Mouse (Mus musculus) stomach, embryonic 15.5 days (tissue): Measurements from ENCODE around the gene Gigyf2. TPM values are rescaled to one million over a fixed set of nuclear protein-coding genes. Genes with fewer than 3 reads are reported as not detected.

ENCODE experiments used
- ATAC-seq: fragments of 200-750 bp; cut with Nextera tagmentation; 2 replicates; pipeline ENCODE4 v1.8.0; 2017; ENCODE audit warnings: low read depth, moderate number of reproducible peaks, moderate TSS enrichment; ENCODE audit not compliant: insufficient read depth, low FRiP score
- H3K27ac ChIP-seq: fragments of 300-500 bp; sonication (generic); 2 replicates; pipeline ENCODE4 v1.5.1; 2015; ENCODE audit warnings: mild to moderate bottlenecking, inconsistent platforms
- H3K27me3 ChIP-seq: fragments of 300-500 bp; sonication (generic); replicated peaks from 2 replicates; pipeline ENCODE4 v1.6.1; 2015; ENCODE audit warnings: inconsistent platforms
- H3K36me3 ChIP-seq: fragments of 300-500 bp; sonication (generic); 2 replicates; pipeline ENCODE4 v1.6.1; 2015; ENCODE audit warnings: inconsistent platforms
- H3K4me1 ChIP-seq: fragments of 300-500 bp; sonication (generic); 2 replicates; pipeline ENCODE4 v1.6.1; 2015; ENCODE audit warnings: inconsistent platforms
- H3K4me2 ChIP-seq: fragments of 300-500 bp; sonication (generic); 2 replicates; pipeline ENCODE4 v1.6.1; 2015; ENCODE audit warnings: mild to moderate bottlenecking, inconsistent platforms
- H3K4me3 ChIP-seq: fragments of 300-500 bp; sonication (generic); replicated peaks from 2 replicates; pipeline ENCODE4 v1.5.1; 2015; ENCODE audit warnings: inconsistent platforms
- H3K9ac ChIP-seq: fragments of 300-500 bp; sonication (generic); 2 replicates; pipeline ENCODE4 v1.6.1; 2015; ENCODE audit warnings: inconsistent platforms
- H3K9me3 ChIP-seq: fragments of 300-500 bp; sonication (generic); 2 replicates; pipeline ENCODE4 v1.6.1; 2016; ENCODE audit warnings: inconsistent platforms
- WGBS: fragments of 180-500 bp; shearing (Covaris S2); methylation state at CpG from one replicate; pipeline ENCODE4 v1.1.7; 2015; 5-methylcytosine and 5-hydroxymethylcytosine counted together
- polyA plus RNA-seq: library from polyadenylated mRNA; unstranded; fragments of >200 nt; fragmentation: Nextera tagmentation; extraction: Ambion mirVana; gene quantifications from 2 replicates; pipeline ENCODE4 v1.2.1, GENCODE M21; 2015

Gene Gigyf2
- polyA plus RNA-seq: 46.7 and 49.4 TPM in 2 replicates

DNA sequence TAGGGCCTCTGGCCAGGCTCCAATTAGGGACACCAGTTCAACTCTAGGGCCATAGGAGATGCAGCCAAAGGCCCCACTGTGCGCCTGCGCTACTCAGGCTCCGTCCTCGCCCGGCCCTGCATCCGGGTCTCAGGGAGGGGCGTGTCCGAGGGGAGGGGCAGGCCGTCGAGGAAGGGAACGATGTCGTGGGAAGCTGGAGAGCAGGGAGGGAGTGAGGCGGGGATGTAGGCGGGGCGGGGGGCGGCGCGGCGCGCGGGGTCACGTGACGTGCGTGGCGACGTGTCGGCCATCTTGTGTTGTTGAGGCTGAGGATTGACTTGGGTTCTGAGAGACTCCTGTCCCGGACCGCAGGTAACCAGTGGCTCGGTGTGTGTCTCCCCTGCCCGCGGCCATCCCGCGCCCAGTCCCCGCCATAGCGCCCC lies at the start of gene Gigyf2:
Gigyf2 (plus strand) TSS at position 257 of the 422 bp plus-strand sequence.
- Histone ChIP-seq H3K27ac (peak within 1 kb of the TSS; percentile 90), H3K4me3 (peak within 1 kb of the TSS; percentile 70), H3K27me3 (no peaks in the 10 kb centered on the region), H3K9me3 (no peaks in the 10 kb centered on the region), H3K9ac (peak within 1 kb of the TSS; percentile 96), H3K36me3 (no peaks in the 10 kb centered on the region), H3K4me1 (no peaks in the 10 kb centered on the region; the same call in 1 of the 2 replicates), H3K4me2 (peak within 1 kb of the TSS; percentile 59)
- peak; percentile 98 for ATAC-seq
- under 1% methylated on average over 36 of the region's 36 CpGs for WGBS

GRCm38 (mm10) chr1:87280281-87280680 lies 46.5 kb upstream of the Gigyf2 start:
- H3K9ac ChIP-seq: no peak overlapping the region

DNA sequence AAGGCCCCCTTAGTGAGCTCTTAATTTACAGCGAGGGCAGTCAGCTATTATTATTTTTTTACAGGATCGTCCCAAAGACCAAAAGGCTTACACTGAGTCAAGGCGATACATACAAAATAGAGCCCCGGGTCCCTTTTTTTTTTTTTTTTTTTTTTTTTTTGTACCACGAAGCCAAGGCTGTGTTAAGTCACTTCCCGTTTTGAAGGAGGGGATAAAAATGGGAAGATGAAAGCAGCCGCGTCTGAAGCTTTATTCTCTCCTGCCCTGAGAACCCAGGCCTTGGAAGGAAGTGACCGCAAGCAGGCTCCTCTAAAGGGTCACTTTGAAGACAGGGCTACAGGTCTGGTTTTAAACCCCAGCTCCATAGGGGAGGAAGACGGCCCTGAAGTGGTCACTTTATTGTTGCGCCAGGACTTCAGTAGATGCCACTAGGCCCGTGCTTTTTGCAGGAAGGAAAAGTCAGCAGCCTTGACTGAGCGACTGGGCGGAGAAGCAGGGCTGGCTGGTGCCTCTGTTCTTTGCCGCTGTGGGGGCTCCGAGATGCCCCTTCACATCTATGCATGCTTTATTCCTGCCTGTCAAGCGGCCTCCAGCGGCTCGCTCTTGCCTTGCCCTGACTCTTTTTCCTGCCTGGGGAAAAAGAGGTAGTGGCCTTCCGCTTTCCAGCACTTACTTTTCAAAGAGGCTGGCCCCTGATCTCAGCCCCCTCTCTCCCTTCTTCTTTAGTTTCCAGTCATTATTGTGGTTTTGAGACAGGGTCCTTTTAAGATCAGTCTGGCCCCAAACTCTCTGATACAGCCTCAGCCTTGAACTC lies 45.0 kb upstream of the Gigyf2 start:
- ATAC-seq: no peak
- H3K9ac ChIP-seq: no peak overlapping the region
- no peaks in the 10 kb centered on the region for H3K4me1 ChIP-seq
- H3K4me2 ChIP-seq: 0 out of 2 replicates have a peak overlapping the region, but pooled peaks have one; percentile 1
- no peak overlapping the region for H3K27ac ChIP-seq
- no peaks in the 10 kb centered on the region for H3K36me3 ChIP-seq
- WGBS: 30% methylated on average over 20 of the region's 20 CpGs
- no peaks in the 10 kb centered on the region for H3K27me3 ChIP-seq
- no peak overlapping the region for H3K4me3 ChIP-seq
- no peaks in the 10 kb centered on the region for H3K9me3 ChIP-seq

More at GRCm38 (mm10) chr1:87280281-87280680, 46.5 kb upstream of the Gigyf2 start:
- Histone ChIP-seq H3K27ac (no peak overlapping the region), H3K4me3 (no peak overlapping the region), H3K4me1 (no peaks in the 10 kb centered on the region), H3K9me3 (no peaks in the 10 kb centered on the region), H3K4me2 (no peak overlapping the region), H3K27me3 (no peaks in the 10 kb centered on the region), H3K36me3 (no peaks in the 10 kb centered on the region)
- ATAC-seq: no peak
- WGBS: 62% methylated on average over 5 of the region's 5 CpGs

DNA sequence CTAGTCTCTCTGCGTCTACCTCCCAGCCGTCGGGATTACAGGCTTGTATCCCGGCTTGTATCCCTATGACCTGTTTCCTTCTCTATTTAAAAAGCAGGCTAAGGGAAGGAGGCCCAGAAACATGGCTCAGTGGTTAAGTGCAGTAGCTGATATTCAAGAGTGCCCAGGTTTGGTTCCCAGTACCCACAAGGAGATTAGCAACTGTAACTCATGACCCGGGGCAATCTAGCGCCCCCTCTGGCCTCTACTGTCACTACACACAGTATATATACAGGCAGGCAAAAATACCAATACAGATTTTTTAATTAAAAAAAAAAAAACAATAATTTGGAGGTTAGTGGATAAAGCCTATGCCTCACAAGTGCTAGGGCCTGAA lies 44.4 kb upstream of the Gigyf2 start:
- no peaks in the 10 kb centered on the region for H3K4me1 ChIP-seq
- H3K9me3 ChIP-seq: no peaks in the 10 kb centered on the region
- no peaks in the 10 kb centered on the region for H3K36me3 ChIP-seq
- no peak overlapping the region for H3K27ac ChIP-seq
- H3K4me3 ChIP-seq: no peak overlapping the region
- H3K9ac ChIP-seq: no peak overlapping the region
- 70% methylated on average over 6 of the region's 6 CpGs for WGBS
- no peaks in the 10 kb centered on the region for H3K27me3 ChIP-seq
- H3K4me2 ChIP-seq: no peak overlapping the region
- ATAC-seq: no peak

DNA sequence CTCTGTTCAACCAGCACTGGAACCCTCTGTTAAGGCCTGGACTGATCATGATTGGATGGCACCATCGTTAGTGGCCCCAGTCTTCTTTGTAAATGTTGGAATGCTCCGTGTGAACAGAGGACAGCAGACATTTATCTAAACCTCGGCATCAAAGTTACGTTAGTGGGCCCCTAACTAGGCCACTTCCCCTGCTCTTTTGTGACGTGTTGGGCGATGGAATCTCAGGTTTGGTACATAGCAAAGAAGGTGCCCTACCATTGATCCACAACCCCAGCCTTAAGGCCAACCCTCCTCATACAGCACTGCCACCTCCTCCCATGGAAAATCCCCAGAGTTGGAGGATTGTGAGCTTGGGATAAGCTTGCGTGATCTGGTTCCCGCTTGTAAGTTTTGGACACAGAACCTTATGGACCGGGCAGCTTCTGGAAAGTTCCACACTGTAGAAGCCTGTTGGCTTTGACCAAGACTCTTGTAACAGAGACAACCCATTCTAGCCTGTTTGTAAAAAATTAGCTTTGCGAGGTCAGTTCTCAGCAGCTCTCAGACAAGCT lies 43.3 kb upstream of the Gigyf2 start:
- H3K9me3 ChIP-seq: no peaks in the 10 kb centered on the region
- H3K27ac ChIP-seq: no peak overlapping the region
- H3K27me3 ChIP-seq: no peaks in the 10 kb centered on the region
- no peak for ATAC-seq
- 78% methylated on average over 10 of the region's 10 CpGs for WGBS
- no peaks in the 10 kb centered on the region for H3K4me1 ChIP-seq
- no peak overlapping the region for H3K4me3 ChIP-seq
- no peaks in the 10 kb centered on the region for H3K36me3 ChIP-seq
- H3K4me2 ChIP-seq: no peak overlapping the region
- H3K9ac ChIP-seq: no peak overlapping the region

DNA sequence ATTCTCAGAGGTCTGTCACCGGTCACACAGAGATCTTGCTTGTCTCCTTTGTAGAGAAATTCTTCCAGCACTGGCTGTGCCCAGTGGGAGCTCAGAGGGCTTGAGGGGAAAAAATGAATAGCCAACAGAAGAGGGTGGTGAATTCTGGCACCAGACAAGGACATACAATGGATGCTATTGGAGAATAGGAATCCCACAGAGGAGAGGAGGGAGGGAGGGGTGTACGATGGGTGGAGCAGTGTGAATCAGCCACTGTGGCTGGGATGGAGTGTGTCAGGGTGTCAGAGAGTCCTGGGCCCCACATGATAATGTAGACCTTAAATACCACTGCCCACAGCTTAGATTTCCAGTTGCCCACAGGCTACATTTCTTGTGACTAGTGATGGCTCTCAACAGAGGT lies 39.7 kb upstream of the Gigyf2 start:
- no peak for ATAC-seq
- no peaks in the 10 kb centered on the region for H3K9me3 ChIP-seq
- no peak overlapping the region for H3K27ac ChIP-seq
- H3K9ac ChIP-seq: no peak overlapping the region
- H3K4me1 ChIP-seq: no peaks in the 10 kb centered on the region
- H3K36me3 ChIP-seq: no peaks in the 10 kb centered on the region
- WGBS: 73% methylated on average over 2 of the region's 2 CpGs
- no peak overlapping the region for H3K4me2 ChIP-seq
- no peak overlapping the region for H3K4me3 ChIP-seq
- H3K27me3 ChIP-seq: no peaks in the 10 kb centered on the region

- 76% methylated on average over 8 of the region's 8 CpGs for WGBS
- H3K4me2 ChIP-seq: no peak overlapping the region
- H3K4me3 ChIP-seq: no peak overlapping the region
- H3K27ac ChIP-seq: no peak overlapping the region
- H3K4me1 ChIP-seq: 0 out of 2 replicates have a peak, but pooled peaks cover 5% of the 10 kb centered on the region
- H3K27me3 ChIP-seq: no peaks in the 10 kb centered on the region
- no peaks in the 10 kb centered on the region for H3K9me3 ChIP-seq
- no peaks in the 10 kb centered on the region for H3K36me3 ChIP-seq
- H3K9ac ChIP-seq: no peak overlapping the region
- ATAC-seq: no peak
Observed at GRCm38 (mm10) chr1:87291416-87291815, 35.4 kb upstream of the Gigyf2 start.

GRCm38 (mm10) chr1:87292420-87293190 lies 34.2 kb upstream of the Gigyf2 start:
- no peaks in the 10 kb centered on the region for H3K36me3 ChIP-seq
- 0 out of 2 replicates have a peak, but pooled peaks cover 5% of the 10 kb centered on the region for H3K4me1 ChIP-seq
- H3K4me2 ChIP-seq: no peak overlapping the region
- WGBS: 65% methylated on average over 15 of the region's 15 CpGs
- H3K9me3 ChIP-seq: no peaks in the 10 kb centered on the region
- H3K27me3 ChIP-seq: no peaks in the 10 kb centered on the region
- H3K27ac ChIP-seq: no peak overlapping the region
- H3K9ac ChIP-seq: no peak overlapping the region
- no peak for ATAC-seq
- H3K4me3 ChIP-seq: no peak overlapping the region

GRCm38 (mm10) chr1:87294063-87294710 lies 32.6 kb upstream of the Gigyf2 start:
- H3K4me2 ChIP-seq: no peak overlapping the region

GRCm38 (mm10) chr1:87294951-87295350 lies 31.8 kb upstream of the Gigyf2 start:
- Histone ChIP-seq H3K27me3 (no peaks in the 10 kb centered on the region), H3K36me3 (no peaks in the 10 kb centered on the region), H3K4me2 (no peak overlapping the region), H3K4me3 (no peak overlapping the region), H3K4me1 (0 out of 2 replicates have a peak, but pooled peaks cover 5% of the 10 kb centered on the region), H3K9ac (no peak overlapping the region), H3K27ac (no peak overlapping the region), H3K9me3 (no peaks in the 10 kb centered on the region)
- ATAC-seq: no peak
- 56% methylated on average over 4 of the region's 4 CpGs for WGBS

More at GRCm38 (mm10) chr1:87294063-87294710, 32.6 kb upstream of the Gigyf2 start:
- Histone ChIP-seq H3K36me3 (no peaks in the 10 kb centered on the region), H3K4me3 (no peak overlapping the region), H3K9me3 (no peaks in the 10 kb centered on the region), H3K9ac (no peak overlapping the region), H3K4me1 (0 out of 2 replicates have a peak, but pooled peaks cover 5% of the 10 kb centered on the region), H3K27ac (no peak overlapping the region), H3K27me3 (no peaks in the 10 kb centered on the region)
- ATAC-seq: no peak
- WGBS: 56% methylated on average over 4 of the region's 4 CpGs

DNA sequence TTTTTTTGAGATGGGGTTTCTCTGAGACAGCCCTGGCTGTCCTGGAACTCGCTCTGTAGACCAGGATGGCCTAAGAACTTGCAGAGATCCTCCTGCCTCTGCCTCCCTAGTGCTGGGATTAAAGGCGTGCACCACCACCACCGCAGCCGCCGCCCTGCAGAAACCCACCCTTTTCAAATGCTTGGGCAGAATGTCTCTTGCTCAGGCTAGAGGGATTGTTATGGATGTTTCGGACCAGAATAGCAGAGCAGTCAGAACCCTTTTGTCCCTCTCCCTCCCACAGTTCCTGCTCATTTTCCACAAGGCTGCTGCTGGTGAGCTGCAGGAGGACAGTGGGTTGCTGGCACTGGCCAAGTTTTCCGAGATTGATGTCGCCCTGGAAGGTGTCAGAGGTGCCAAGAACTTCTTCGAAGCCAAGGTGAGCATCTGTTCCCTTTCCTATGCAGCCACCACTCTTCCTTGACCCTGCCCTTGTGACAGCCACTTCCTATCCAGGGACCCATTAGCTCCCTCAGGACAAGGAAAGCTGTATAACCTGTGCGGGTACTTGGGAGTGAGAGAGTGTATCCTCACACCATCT lies 29.4 kb upstream of the Gigyf2 start:
- no peaks in the 10 kb centered on the region for H3K9me3 ChIP-seq
- H3K9ac ChIP-seq: no peak overlapping the region

More for the DNA sequence above, 29.4 kb upstream of the Gigyf2 start:
- WGBS: 85% methylated on average over 10 of the region's 10 CpGs
- Histone ChIP-seq H3K27ac (no peak overlapping the region), H3K36me3 (no peaks in the 10 kb centered on the region), H3K4me2 (no peak overlapping the region), H3K4me1 (0 out of 2 replicates have a peak, but pooled peaks cover 5% of the 10 kb centered on the region), H3K4me3 (no peak overlapping the region), H3K27me3 (no peaks in the 10 kb centered on the region)
- no peak for ATAC-seq
